Mouse (Mus musculus) limb, embryonic 12.5 days (tissue): Measurements from ENCODE around the gene Dab2ip. TPM values are rescaled to one million over a fixed set of nuclear protein-coding genes. Genes with fewer than 3 reads are reported as not detected.

Experiments
- ATAC-seq: fragments of 200-750 bp; cut with Nextera tagmentation; 2 replicates; pipeline ENCODE4 v1.8.0; 2017; ENCODE audit warnings: low read depth, moderate TSS enrichment; ENCODE audit not compliant: insufficient number of reproducible peaks, insufficient read depth, low FRiP score, low TSS enrichment
- H3K27ac ChIP-seq: fragments of 300-500 bp; sonication (generic); 2 replicates; pipeline ENCODE4 v1.5.1; 2016; ENCODE audit warnings: mild to moderate bottlenecking, moderate library complexity
- H3K27me3 ChIP-seq: fragments of 300-500 bp; sonication (generic); 2 replicates; pipeline ENCODE4 v1.6.1; 2016; ENCODE audit warnings: mild to moderate bottlenecking, moderate library complexity
- H3K36me3 ChIP-seq: fragments of 300-500 bp; sonication (generic); 2 replicates; pipeline ENCODE4 v1.6.1; 2016; ENCODE audit warnings: mild to moderate bottlenecking, moderate library complexity
- H3K4me1 ChIP-seq: fragments of 300-500 bp; sonication (generic); replicated peaks from 2 replicates; pipeline ENCODE4 v1.6.1; 2016
- H3K4me2 ChIP-seq: fragments of 300-500 bp; sonication (generic); 2 replicates; pipeline ENCODE4 v1.6.1; 2016; ENCODE audit warnings: mild to moderate bottlenecking, moderate library complexity
- H3K4me3 ChIP-seq: fragments of 300-500 bp; sonication (generic); replicated peaks from 2 replicates; pipeline ENCODE4 v1.5.1; 2016; ENCODE audit warnings: mild to moderate bottlenecking
- H3K9ac ChIP-seq: fragments of 300-500 bp; sonication (generic); replicated peaks from 2 replicates; pipeline ENCODE4 v1.6.1; 2016; ENCODE audit warnings: mild to moderate bottlenecking, moderate library complexity
- H3K9me3 ChIP-seq: fragments of 300-500 bp; sonication (generic); 2 replicates; pipeline ENCODE4 v1.6.1; 2016; ENCODE audit warnings: mild to moderate bottlenecking, moderate library complexity
- WGBS: fragments of 180-500 bp; shearing (Covaris S2); methylation state at CpG from one replicate; pipeline ENCODE4 v1.1.7; 2016; 5-methylcytosine and 5-hydroxymethylcytosine counted together
- polyA plus RNA-seq: library from polyadenylated mRNA; unstranded; fragments of >200 nt; fragmentation: Nextera tagmentation; extraction: Ambion mirVana; gene quantifications from 2 replicates; pipeline ENCODE4 v1.2.1, GENCODE M21; 2016

Gene Dab2ip
- polyA plus RNA-seq, 1 experiment from 2014 or later: 72.3 TPM

DNA sequence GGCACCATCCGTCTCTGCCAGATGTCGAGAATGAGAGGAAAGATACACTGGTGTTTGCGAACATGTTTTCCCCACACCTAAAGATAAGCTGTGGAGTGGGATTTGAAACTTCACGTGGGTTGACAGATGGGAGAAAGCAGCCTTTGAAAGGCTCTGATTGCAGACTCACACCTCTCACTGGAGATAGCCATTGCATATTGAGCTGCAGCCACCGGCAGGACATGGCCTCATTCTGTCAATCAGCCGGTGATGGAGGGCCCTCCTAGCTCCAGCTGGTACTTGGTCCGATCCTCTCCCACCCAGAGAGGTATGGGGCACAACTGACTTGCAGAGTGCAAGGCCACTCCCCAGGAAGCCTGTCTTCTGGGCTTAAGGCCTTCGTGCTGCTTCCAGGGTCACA is 202.3 kb downstream of the Dab2ip start:
- no peak for ATAC-seq
- H3K9ac ChIP-seq: no peak overlapping the region
- H3K4me1 ChIP-seq: no peaks in the 10 kb centered on the region
- no peaks in the 10 kb centered on the region for H3K36me3 ChIP-seq
- H3K4me3 ChIP-seq: no peak overlapping the region
- H3K27me3 ChIP-seq: no peaks in the 10 kb centered on the region; the same call in 1 of the 2 replicates
- WGBS: 58% methylated on average over 8 of the region's 8 CpGs
- no peak overlapping the region for H3K4me2 ChIP-seq
- H3K27ac ChIP-seq: no peak overlapping the region
- H3K9me3 ChIP-seq: no peaks in the 10 kb centered on the region

DNA sequence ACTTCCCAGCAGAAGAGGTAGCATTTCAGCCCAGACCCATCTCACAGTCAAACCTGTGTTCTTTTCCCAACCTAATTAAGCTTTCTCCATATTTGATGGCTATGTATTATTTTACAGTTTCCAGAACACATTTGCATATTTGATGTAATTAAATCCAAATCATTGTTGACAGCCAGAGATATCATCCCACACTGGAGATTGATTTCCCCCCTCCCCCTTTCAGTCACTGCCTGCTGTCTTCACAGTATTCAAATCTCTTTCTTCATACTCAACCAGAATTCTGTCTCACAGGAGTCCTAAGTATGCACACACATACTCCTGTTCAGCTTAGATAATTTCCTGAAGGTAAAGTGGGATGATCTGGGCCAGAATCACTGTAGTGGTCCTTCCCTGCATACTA is 202.8 kb downstream of the Dab2ip start:
- no peak overlapping the region for H3K9ac ChIP-seq
- H3K4me2 ChIP-seq: no peak overlapping the region
- no peaks in the 10 kb centered on the region for H3K4me1 ChIP-seq
- H3K27ac ChIP-seq: no peak overlapping the region
- no peaks in the 10 kb centered on the region for H3K9me3 ChIP-seq
- no peaks in the 10 kb centered on the region for H3K36me3 ChIP-seq
- peaks cover 2% of the 10 kb centered on the region; the same call in 1 of the 2 replicates for H3K27me3 ChIP-seq
- no peak for ATAC-seq
- no peak overlapping the region for H3K4me3 ChIP-seq

DNA sequence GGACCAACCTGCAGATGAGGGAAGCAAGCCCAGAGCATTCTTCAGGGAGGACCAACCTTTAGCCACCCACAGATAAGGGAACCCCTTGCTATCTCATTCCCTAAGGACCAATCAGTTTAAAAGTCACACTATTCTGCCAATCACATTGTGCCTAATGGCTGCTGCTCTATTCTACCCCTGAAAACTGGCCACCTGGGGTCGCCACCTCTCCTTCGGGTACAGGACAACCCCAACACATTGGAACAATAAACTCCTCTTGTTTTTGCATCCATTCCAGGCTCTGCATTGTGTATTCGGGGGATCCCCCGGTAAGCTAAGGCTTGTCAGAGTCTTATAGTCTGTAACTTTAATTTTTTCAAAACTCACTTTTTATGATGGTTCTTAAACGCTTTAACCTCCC is 203.4 kb downstream of the Dab2ip start:
- no peak overlapping the region for H3K9ac ChIP-seq
- no peaks in the 10 kb centered on the region for H3K9me3 ChIP-seq
- H3K4me3 ChIP-seq: no peak overlapping the region
- H3K27me3 ChIP-seq: peaks cover 7% of the 10 kb centered on the region
- no peak overlapping the region for H3K4me2 ChIP-seq
- ATAC-seq: no peak
- WGBS: 77% methylated on average over 5 of the region's 5 CpGs
- no peak overlapping the region for H3K27ac ChIP-seq
- H3K36me3 ChIP-seq: no peaks in the 10 kb centered on the region
- no peaks in the 10 kb centered on the region for H3K4me1 ChIP-seq

DNA sequence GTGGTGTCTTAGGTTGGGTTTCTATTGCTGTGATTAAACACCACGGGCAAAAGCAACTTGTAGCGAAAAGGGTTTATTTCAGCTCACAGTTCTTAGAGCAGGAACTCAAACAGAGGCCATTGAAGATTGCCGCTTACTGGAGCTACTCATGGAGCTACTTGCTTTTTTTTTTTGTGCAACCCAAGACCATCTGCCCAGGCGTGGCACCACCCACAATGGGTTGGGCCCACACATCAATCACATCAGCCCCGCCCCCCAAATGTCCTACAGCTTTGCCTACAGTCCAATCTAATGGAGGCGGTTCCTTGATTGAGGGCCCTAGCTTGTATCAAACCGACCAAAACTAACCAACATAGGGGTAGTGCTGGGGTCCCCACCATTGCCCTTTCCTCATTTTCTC is 205.8 kb downstream of the Dab2ip start:
- H3K27me3 ChIP-seq: peaks cover 12% of the 10 kb centered on the region
- WGBS: 86% methylated on average over 7 of the region's 7 CpGs

DNA sequence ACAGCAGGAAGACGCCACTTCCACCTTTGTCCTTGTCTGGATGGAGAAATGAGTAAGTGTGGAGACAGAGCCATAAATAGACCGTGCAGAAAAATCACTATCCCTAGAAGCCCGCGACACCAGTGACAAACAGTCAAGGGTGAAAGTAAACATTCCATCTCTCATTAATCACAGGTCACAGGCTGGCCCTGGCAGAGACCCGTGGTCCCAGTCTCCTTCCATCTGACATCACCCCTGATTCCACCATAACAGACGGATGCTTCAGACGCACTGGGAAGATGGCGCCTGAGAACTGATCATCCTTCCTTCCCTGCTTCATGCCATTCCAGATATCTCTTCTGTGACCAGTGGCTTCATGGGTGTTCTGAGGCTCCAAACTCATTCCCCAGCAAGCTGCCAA is 206.3 kb downstream of the Dab2ip start:
- H3K36me3 ChIP-seq: no peaks in the 10 kb centered on the region
- no peak overlapping the region for H3K4me3 ChIP-seq
- peaks cover 15% of the 10 kb centered on the region for H3K27me3 ChIP-seq
- no peaks in the 10 kb centered on the region for H3K9me3 ChIP-seq
- no peak overlapping the region for H3K27ac ChIP-seq
- H3K4me2 ChIP-seq: no peak overlapping the region
- H3K9ac ChIP-seq: no peak overlapping the region
- ATAC-seq: no peak
- peaks cover 17% of the 10 kb centered on the region; the same call in 1 of the 2 replicates for H3K4me1 ChIP-seq
- WGBS: 82% methylated on average over 8 of the region's 8 CpGs

More for the DNA sequence above, 205.8 kb downstream of the Dab2ip start:
- no peak overlapping the region for H3K4me2 ChIP-seq
- no peak overlapping the region for H3K4me3 ChIP-seq
- peaks cover 14% of the 10 kb centered on the region; the same call in 1 of the 2 replicates for H3K4me1 ChIP-seq
- H3K9ac ChIP-seq: no peak overlapping the region
- no peaks in the 10 kb centered on the region for H3K36me3 ChIP-seq
- ATAC-seq: no peak
- no peak overlapping the region for H3K27ac ChIP-seq
- H3K9me3 ChIP-seq: no peaks in the 10 kb centered on the region

DNA sequence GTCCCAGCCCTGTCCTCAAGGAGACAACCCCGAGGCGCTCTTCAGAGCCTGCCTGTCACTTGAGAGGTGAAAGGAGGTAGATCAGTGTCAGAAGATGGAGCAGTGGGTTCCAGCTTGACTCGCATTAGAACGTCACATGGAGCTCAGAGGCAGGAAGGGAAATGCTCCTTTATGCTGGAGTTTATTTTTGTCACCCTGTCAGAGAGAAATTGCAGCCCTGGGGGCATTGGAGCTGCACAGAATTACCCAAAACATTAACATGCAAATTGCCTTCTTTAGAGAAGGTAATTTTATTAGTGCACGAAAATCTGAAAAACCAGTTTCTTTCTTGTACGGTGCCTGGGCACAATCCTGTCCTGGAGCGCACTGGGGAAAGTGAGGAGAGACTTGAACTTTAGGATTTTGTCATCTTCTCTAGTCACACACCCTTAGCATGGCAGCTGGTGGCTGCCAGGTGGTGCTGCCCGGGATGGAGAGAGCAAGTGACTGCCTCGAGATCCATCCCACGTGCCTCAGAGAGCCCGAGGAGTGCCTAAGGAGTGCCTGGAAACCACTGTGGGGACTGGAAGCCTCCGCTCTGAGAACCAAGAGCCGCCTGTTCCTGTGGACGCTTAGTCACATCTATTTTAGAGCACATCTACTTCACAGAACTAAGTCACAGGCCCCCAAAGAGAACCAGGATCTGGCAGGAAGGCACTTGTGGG is 209.9 kb downstream of the Dab2ip start:
- no peak overlapping the region for H3K4me3 ChIP-seq
- no peak overlapping the region for H3K9ac ChIP-seq
- no peaks in the 10 kb centered on the region for H3K36me3 ChIP-seq
- H3K9me3 ChIP-seq: no peaks in the 10 kb centered on the region
- 34% methylated on average over 14 of the region's 14 CpGs for WGBS
- H3K4me2 ChIP-seq: no peak overlapping the region
- no peak overlapping the region for H3K27ac ChIP-seq
- ATAC-seq: no peak
- peaks cover 15% of the 10 kb centered on the region for H3K27me3 ChIP-seq
- peaks cover 17% of the 10 kb centered on the region; the same call in 1 of the 2 replicates for H3K4me1 ChIP-seq

DNA sequence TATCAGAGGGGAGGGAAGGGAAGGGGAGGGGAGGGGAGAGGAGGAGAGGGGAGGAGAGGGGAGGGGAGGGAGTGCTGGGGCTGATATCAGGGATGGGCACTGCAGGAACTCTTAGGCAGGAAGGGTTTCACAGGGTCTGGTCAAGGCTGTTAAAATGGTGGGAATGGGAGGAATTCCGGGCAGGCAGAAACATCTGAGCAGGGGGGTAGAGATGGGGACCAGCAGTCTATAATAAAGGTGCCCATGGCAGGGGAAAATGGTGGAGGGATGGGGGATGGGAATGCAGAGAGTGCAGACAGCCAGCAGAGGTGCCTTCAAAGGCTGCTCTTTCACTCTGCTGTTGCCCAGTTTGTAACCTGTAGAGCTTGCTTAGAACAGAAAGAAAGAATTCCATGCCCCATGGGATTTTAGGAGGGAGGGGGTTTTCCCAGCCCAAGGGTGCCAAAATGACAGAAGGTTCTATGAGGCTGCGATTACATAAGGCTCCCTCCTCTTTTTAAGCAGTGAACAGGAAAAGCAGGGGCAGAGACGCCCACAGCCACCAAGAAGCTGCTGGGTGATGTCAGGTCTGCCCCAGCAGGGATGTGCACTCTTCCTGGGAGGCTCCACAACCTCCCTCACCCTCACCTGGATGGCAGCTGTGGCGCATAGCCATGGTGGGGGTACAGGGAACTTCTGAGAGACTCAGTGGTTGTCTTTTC is 210.6 kb downstream of the Dab2ip start:
- Histone ChIP-seq H3K36me3 (no peaks in the 10 kb centered on the region), H3K27me3 (peaks cover 15% of the 10 kb centered on the region), H3K9ac (no peak overlapping the region), H3K27ac (no peak overlapping the region), H3K9me3 (no peaks in the 10 kb centered on the region), H3K4me1 (peaks cover 17% of the 10 kb centered on the region; the same call in 1 of the 2 replicates), H3K4me2 (no peak overlapping the region), H3K4me3 (no peak overlapping the region)
- WGBS: 28% methylated on average over 4 of the region's 4 CpGs
- no peak for ATAC-seq

DNA sequence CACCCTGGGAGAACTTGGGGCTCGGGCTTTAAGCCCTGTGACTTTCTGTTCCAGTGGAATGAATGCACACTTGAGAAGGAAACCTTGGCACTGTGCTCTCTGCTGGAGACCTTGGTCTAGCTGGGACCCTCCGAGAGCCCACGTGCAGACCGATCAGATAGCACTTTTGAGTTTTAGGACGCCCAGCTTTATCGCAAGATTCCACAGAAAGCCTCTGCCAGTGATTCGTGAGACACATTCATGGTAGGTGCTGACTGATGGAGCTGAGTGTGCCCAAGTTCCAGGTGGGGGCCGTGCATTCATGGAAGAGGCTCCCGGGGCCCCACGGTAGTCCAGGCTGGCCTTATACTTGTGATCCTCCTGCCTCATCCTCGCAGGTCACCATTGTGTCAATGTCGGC is 211.3 kb downstream of the Dab2ip start:
- Histone ChIP-seq H3K9me3 (no peaks in the 10 kb centered on the region), H3K27me3 (peaks cover 15% of the 10 kb centered on the region), H3K4me2 (no peak overlapping the region), H3K36me3 (no peaks in the 10 kb centered on the region), H3K27ac (no peak overlapping the region), H3K4me1 (peaks cover 17% of the 10 kb centered on the region; the same call in 1 of the 2 replicates), H3K9ac (no peak overlapping the region), H3K4me3 (no peak overlapping the region)
- ATAC-seq: no peak
- 82% methylated on average over 12 of the region's 12 CpGs for WGBS

DNA sequence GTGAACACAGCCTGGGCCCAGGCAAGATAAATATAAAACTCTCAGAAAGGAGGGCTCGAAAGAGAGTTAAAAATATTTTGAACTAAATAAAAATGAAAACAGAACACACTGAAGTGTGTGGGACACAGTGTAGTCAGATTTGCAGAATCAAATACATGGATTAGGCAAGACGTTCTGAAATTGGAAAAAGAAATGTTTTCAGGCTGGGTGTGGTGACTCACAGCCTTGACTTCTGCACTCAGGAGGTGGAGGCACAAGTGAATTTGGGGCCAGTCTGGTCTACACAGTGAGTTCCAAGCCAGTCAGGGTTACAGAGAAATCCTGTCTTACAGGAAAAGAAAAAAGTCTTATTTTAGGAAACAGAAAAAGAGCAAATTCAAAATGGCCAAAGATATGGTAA is 212.5 kb downstream of the Dab2ip start:
- no peak overlapping the region for H3K4me3 ChIP-seq
- no peaks in the 10 kb centered on the region for H3K9me3 ChIP-seq
- ATAC-seq: no peak
- no peaks in the 10 kb centered on the region for H3K36me3 ChIP-seq
- WGBS: 80% methylated on average over 2 of the region's 2 CpGs
- no peak overlapping the region for H3K27ac ChIP-seq
- H3K4me2 ChIP-seq: no peak overlapping the region
- no peak overlapping the region for H3K9ac ChIP-seq
- H3K27me3 ChIP-seq: peaks cover 14% of the 10 kb centered on the region
- H3K4me1 ChIP-seq: peaks cover 17% of the 10 kb centered on the region; the same call in 1 of the 2 replicates

DNA sequence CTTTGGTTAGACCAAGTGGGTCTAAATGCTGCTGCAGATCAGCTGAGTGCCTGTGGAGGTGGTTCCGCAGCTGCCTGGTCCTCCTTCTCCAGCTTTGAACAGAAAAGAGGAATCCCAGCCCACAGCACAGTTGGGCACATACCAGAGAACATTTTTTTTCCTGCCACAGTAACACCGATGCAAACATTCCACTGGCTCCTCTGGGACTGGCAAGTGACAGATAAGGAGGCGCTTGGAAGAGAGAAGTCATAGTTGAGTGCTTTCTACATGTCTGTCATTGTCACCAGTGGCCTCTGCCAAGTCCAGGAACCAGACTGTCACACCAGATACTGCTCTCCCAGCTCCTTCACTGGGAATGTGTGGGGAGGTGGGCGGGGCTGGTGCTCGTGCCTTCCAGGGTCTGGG is 217.6 kb downstream of the Dab2ip start:
- ATAC-seq: no peak

DNA sequence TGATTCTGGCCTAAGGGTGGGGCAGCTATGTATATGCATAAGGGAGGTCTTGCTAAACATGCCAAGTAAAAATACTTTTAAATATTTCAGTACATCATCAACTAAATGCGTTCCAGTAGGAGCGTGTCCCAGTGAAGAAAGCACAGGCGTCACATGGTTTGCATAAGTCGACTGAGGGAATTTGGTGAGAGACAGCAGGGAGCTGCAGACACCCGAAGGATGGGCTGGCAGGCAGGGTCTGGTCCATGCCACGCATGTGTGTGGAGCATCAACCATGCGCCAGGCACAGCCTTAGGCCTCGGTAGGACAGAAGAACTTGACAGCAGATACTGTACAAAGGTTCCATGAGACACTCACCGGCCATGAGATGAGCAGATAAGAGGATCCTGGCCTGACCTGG is 218.9 kb downstream of the Dab2ip start:
- Histone ChIP-seq H3K36me3 (no peaks in the 10 kb centered on the region), H3K27ac (no peak overlapping the region), H3K9me3 (no peaks in the 10 kb centered on the region), H3K4me3 (no peak overlapping the region), H3K27me3 (0 out of 2 replicates have a peak, but pooled peaks cover 3% of the 10 kb centered on the region), H3K4me1 (no peaks in the 10 kb centered on the region), H3K9ac (no peak overlapping the region), H3K4me2 (no peak overlapping the region)
- ATAC-seq: no peak
- WGBS: 85% methylated on average over 9 of the region's 9 CpGs

More for the DNA sequence above, 217.6 kb downstream of the Dab2ip start:
- Histone ChIP-seq H3K36me3 (no peaks in the 10 kb centered on the region), H3K27me3 (0 out of 2 replicates have a peak, but pooled peaks cover 3% of the 10 kb centered on the region), H3K4me2 (no peak overlapping the region), H3K9ac (no peak overlapping the region), H3K9me3 (no peaks in the 10 kb centered on the region), H3K27ac (no peak overlapping the region), H3K4me1 (no peaks in the 10 kb centered on the region), H3K4me3 (no peak overlapping the region)
- 57% methylated on average over 5 of the region's 5 CpGs for WGBS
